Mouse (Mus musculus): ENCODE measurements around the gene Taf6l.

GRCm38 (mm10) chr19:8806810-8807209 is 20.6 kb upstream of the Taf6l start:
- TF ChIP-seq CTCF (IDR thresholded peaks at IDR 0.05; ENCODE audit: low read depth, low read length) (no peak), GATA1 (IDR thresholded peaks at IDR 0.05; ENCODE audit: borderline replicate concordance, low read length) (no peak)

All from G1E (cell line).